Mouse (Mus musculus) myocyte (in vitro differentiated cells): Measurements from ENCODE around the gene Abcb8. TPM values are rescaled to one million over a fixed set of nuclear protein-coding genes. Genes with fewer than 3 reads are reported as not detected.

Experiments
- H3K27me3 ChIP-seq: one replicate; pipeline ENCODE4 v1.6.1; 2011; ENCODE audit not compliant: control insufficient read depth, insufficient read depth, insufficient read length
- H3K36me3 ChIP-seq: one replicate; pipeline ENCODE4 v1.6.1; 2011; ENCODE audit not compliant: control insufficient read depth, insufficient read depth
- H3K4me2 ChIP-seq: one replicate; pipeline ENCODE4 v1.6.1; 2011; ENCODE audit warnings: low read depth, control low read depth
- H3K4me3 ChIP-seq: one replicate; pipeline ENCODE4 v1.5.1; 2011; ENCODE audit warnings: mild to moderate bottlenecking, control low read depth, moderate library complexity
- H3K79me2 ChIP-seq: one replicate; pipeline ENCODE4 v1.6.1; 2011; ENCODE audit not compliant: control insufficient read depth, insufficient read depth
- H3ac ChIP-seq: one replicate; pipeline ENCODE4 v1.6.1; 2011; ENCODE audit not compliant: control insufficient read depth, insufficient read length
- CEBPB ChIP-seq: IDR thresholded peaks from 2 replicates; pipeline ENCODE4 v1.6.1; 2011; ENCODE audit warnings: mild to moderate bottlenecking, moderate library complexity; ENCODE audit not compliant: poor library complexity, insufficient read depth, severe bottlenecking
- E2F4 ChIP-seq: IDR thresholded peaks from one replicate; pipeline ENCODE4 v1.6.1; 2011; ENCODE audit warnings: mild to moderate bottlenecking, control low read depth, moderate library complexity; ENCODE audit not compliant: insufficient read depth
- MAX ChIP-seq: IDR thresholded peaks from one replicate; pipeline ENCODE4 v1.6.1; 2011; ENCODE audit warnings: low read depth, mild to moderate bottlenecking, control low read depth
- MYOD1 ChIP-seq, 3 experiments: IDR thresholded peaks; one replicate each; pipeline ENCODE4 v1.6.1; 2011; ENCODE audit warnings: control low read depth in 2 of 3, low read depth in 2 of 3, mild to moderate bottlenecking in 2 of 3, moderate library complexity in 1 of 3; ENCODE audit not compliant: insufficient read length in 2 of 3, control insufficient read depth in 1 of 3
- MYOG ChIP-seq, 3 experiments: IDR thresholded peaks; one replicate each; pipeline ENCODE4 v1.6.1; 2011; ENCODE audit warnings: control low read depth in 2 of 3, low read depth in 2 of 3, mild to moderate bottlenecking in 2 of 3; ENCODE audit not compliant: insufficient read length in 2 of 3, control insufficient read depth in 1 of 3, insufficient read depth in 1 of 3
- POLR2A ChIP-seq: IDR thresholded peaks from one replicate; pipeline ENCODE4 v1.6.1; 2011; ENCODE audit warnings: low read depth, mild to moderate bottlenecking, control low read depth, moderate library complexity; ENCODE audit not compliant: insufficient read length
- POLR2AphosphoS2 ChIP-seq: IDR thresholded peaks from one replicate; pipeline ENCODE4 v1.6.1; 2011; ENCODE audit warnings: low read depth, control low read depth; ENCODE audit not compliant: insufficient read length
- REST ChIP-seq: IDR thresholded peaks from one replicate; pipeline ENCODE4 v1.6.1; 2011; ENCODE audit warnings: mild to moderate bottlenecking, control low read depth, moderate library complexity; ENCODE audit not compliant: insufficient read depth, insufficient read length
- SRF ChIP-seq: IDR thresholded peaks from one replicate; pipeline ENCODE4 v1.6.1; 2011; ENCODE audit warnings: low read depth; ENCODE audit not compliant: control insufficient read depth, insufficient read length
- TCF12 ChIP-seq: IDR thresholded peaks from one replicate; pipeline ENCODE4 v1.6.1; 2011; ENCODE audit warnings: mild to moderate bottlenecking, control low read depth; ENCODE audit not compliant: poor library complexity, insufficient read depth, severe bottlenecking
- TCF3 ChIP-seq: IDR thresholded peaks from one replicate; pipeline ENCODE4 v1.6.1; 2011; ENCODE audit warnings: low read depth, control low read depth; ENCODE audit not compliant: insufficient read length
- USF1 ChIP-seq: IDR thresholded peaks from one replicate; pipeline ENCODE4 v1.6.1; 2011; ENCODE audit warnings: low read depth, mild to moderate bottlenecking, control low read depth, moderate library complexity
- polyA plus RNA-seq: library from polyadenylated mRNA; unstranded; fragments of >200 nt; fragmentation: generic; extraction: Trizol; gene quantifications from one replicate; pipeline ENCODE4 v1.2.1, GENCODE M21; 2012; ENCODE audit warnings: missing spikeins

Abcb8 gene
- polyA plus RNA-seq, 1 experiment, result 37.7 TPM

GRCm38 (mm10) chr5:24408651-24409050 is 15.2 kb downstream of the Abcb8 start:
- no peaks in the 10 kb centered on the region for H3K27me3 ChIP-seq
- TF ChIP-seq MAX, result no peak
- H3K4me2 ChIP-seq, result no peak overlapping the region
- no peaks in the 10 kb centered on the region for H3K79me2 ChIP-seq
- H3K36me3 ChIP-seq, result no peaks in the 10 kb centered on the region
- no peak overlapping the region for H3ac ChIP-seq
- H3K4me3 ChIP-seq, result no peak overlapping the region

GRCm38 (mm10) chr5:24409466-24409865 is 16.0 kb downstream of the Abcb8 start:
- H3K79me2 ChIP-seq, result no peaks in the 10 kb centered on the region
- peak overlapping the region; percentile 2 for H3K4me2 ChIP-seq
- TF ChIP-seq USF1 (peak; percentile 37), POLR2AphosphoS2 (peak; percentile 33), MAX (no peak), CEBPB (no peak), MYOD1 (IDR thresholded peaks at IDR 0.05; ENCODE audit: control insufficient read depth in 1 of 3, insufficient read length in 2 of 3, low read depth in 2 of 3) (peak in 2 of 3 experiments; percentile 96 to 98), TCF12 (peak; percentile 16), POLR2A (no peak), MYOG (IDR thresholded peaks at IDR 0.05; ENCODE audit: control insufficient read depth in 1 of 3, insufficient read depth in 1 of 3, insufficient read length in 2 of 3, low read depth in 2 of 3) (peak in 2 of 3 experiments; percentile 93 to 97), E2F4 (no peak)
- no peak overlapping the region for H3K4me3 ChIP-seq
- no peak overlapping the region for H3ac ChIP-seq
- H3K27me3 ChIP-seq, result no peaks in the 10 kb centered on the region
- no peaks in the 10 kb centered on the region for H3K36me3 ChIP-seq

GRCm38 (mm10) chr5:24412063-24412462 is 18.6 kb downstream of the Abcb8 start:
- H3K27me3 ChIP-seq, result no peaks in the 10 kb centered on the region
- H3K4me2 ChIP-seq, result no peak overlapping the region
- TF ChIP-seq MYOG (IDR thresholded peaks at IDR 0.05; ENCODE audit: control insufficient read depth in 1 of 3, insufficient read depth in 1 of 3, insufficient read length in 2 of 3, low read depth in 2 of 3) (no peak), USF1 (peak; percentile 72), E2F4 (no peak)

GRCm38 (mm10) chr5:24413042-24413693 is 19.7 kb downstream of the Abcb8 start, which contains the start of gene Asic3:
Gene Asic3, plus strand, starts transcription at chr5:24413392.
- Histone ChIP-seq H3K4me2 (no peak within 1 kb of the TSS), H3K4me3 (no peak within 1 kb of the TSS), H3K79me2 (no peaks in the 10 kb centered on the region), H3K36me3 (no peaks in the 10 kb centered on the region), H3ac (no peak within 1 kb of the TSS), H3K27me3 (no peaks in the 10 kb centered on the region)
- no peak for TF ChIP-seq SRF
- TF ChIP-seq E2F4, result no peak
- TF ChIP-seq USF1, result no peak
- no peak for TF ChIP-seq TCF3
- TF ChIP-seq TCF12, result no peak
- TF ChIP-seq MYOD1 (IDR thresholded peaks at IDR 0.05; ENCODE audit: control insufficient read depth in 1 of 3, insufficient read length in 2 of 3, low read depth in 2 of 3), result no peak
- no peak for TF ChIP-seq CEBPB
- TF ChIP-seq MYOG (IDR thresholded peaks at IDR 0.05; ENCODE audit: control insufficient read depth in 1 of 3, insufficient read depth in 1 of 3, insufficient read length in 2 of 3, low read depth in 2 of 3), result no peak
- no peak for TF ChIP-seq MAX
- TF ChIP-seq POLR2AphosphoS2, result no peak
- TF ChIP-seq POLR2A, result no peak
- no peak for TF ChIP-seq REST

More at GRCm38 (mm10) chr5:24412063-24412462, 18.6 kb downstream of the Abcb8 start:
- no peaks in the 10 kb centered on the region for H3K36me3 ChIP-seq
- H3ac ChIP-seq, result no peak overlapping the region
- H3K4me3 ChIP-seq, result no peak overlapping the region
- no peaks in the 10 kb centered on the region for H3K79me2 ChIP-seq

- Histone ChIP-seq H3K79me2 (no peaks in the 10 kb centered on the region), H3K27me3 (no peaks in the 10 kb centered on the region), H3K4me3 (no peak overlapping the region), H3K4me2 (no peak overlapping the region), H3K36me3 (no peaks in the 10 kb centered on the region), H3ac (no peak overlapping the region)
- no peak for TF ChIP-seq TCF3
- TF ChIP-seq MYOG (IDR thresholded peaks at IDR 0.05; ENCODE audit: control insufficient read depth in 1 of 3, insufficient read depth in 1 of 3, insufficient read length in 2 of 3, low read depth in 2 of 3), result no peak
- no peak for TF ChIP-seq E2F4
- TF ChIP-seq POLR2A, result no peak
- TF ChIP-seq SRF, result no peak
- no peak for TF ChIP-seq REST
- no peak for TF ChIP-seq POLR2AphosphoS2
Observed at GRCm38 (mm10) chr5:24413938-24414337, 20.5 kb downstream of the Abcb8 start.
